Mouse (Mus musculus) layer of hippocampus, adult 18-20 months (tissue): ENCODE results near the gene Srpk2. TPM values are rescaled to one million over a fixed set of nuclear protein-coding genes. Genes with fewer than 3 reads are reported as not detected.
"Not testable (repeated sequence)": the region's sequence is repeated elsewhere in the genome, so short reads cannot be mapped to it uniquely, and the experiment has no call there.

Experiments used
- DNase-seq, 2 experiments: peaks; one replicate each; pipeline ENCODE4 v3.0.0; 2022; ENCODE audit warnings: low spot score in 2 of 2
- total RNA-seq, 2 experiments: library from RNA; stranded (reverse); gene quantifications; 2 replicates each; pipeline ENCODE4 v1.2.3; 2021

Srpk2 gene
- total RNA-seq, 2 experiments from 2014 or later, result 142 to 148 TPM

- DNase-seq, result no peak
These were observed 116.2 kb downstream of the Srpk2 start for GRCm38 (mm10) chr5:23568188-23568587.

GRCm38 (mm10) chr5:23566382-23566781 is 118.0 kb downstream of the Srpk2 start:
- DNase-seq, result no peak

- no peak for DNase-seq
These were observed 121.9 kb downstream of the Srpk2 start for GRCm38 (mm10) chr5:23562278-23563060.

- DNase-seq, result no peak
These were observed 123.2 kb downstream of the Srpk2 start for GRCm38 (mm10) chr5:23561227-23561626.

GRCm38 (mm10) chr5:23560171-23560570 is 124.2 kb downstream of the Srpk2 start:
- no peak for DNase-seq

GRCm38 (mm10) chr5:23556007-23556770 is 128.2 kb downstream of the Srpk2 start:
- DNase-seq, result no peak

GRCm38 (mm10) chr5:23553338-23553737 is 131.1 kb downstream of the Srpk2 start:
- DNase-seq, result not testable (repeated sequence)

- DNase-seq, result no peak
These were observed 132.7 kb downstream of the Srpk2 start for GRCm38 (mm10) chr5:23551687-23552086.

- no peak for DNase-seq
These were observed 148.7 kb downstream of the Srpk2 start for GRCm38 (mm10) chr5:23535692-23536091.

GRCm38 (mm10) chr5:23531541-23532096 is 152.8 kb downstream of the Srpk2 start:
- DNase-seq, result no peak

GRCm38 (mm10) chr5:23531100-23531499 is 153.3 kb downstream of the Srpk2 start:
- no peak for DNase-seq

- DNase-seq, result no peak
These were observed 159.8 kb downstream of the Srpk2 start for GRCm38 (mm10) chr5:23524621-23525020.

- no peak for DNase-seq
These were observed 160.5 kb downstream of the Srpk2 start for GRCm38 (mm10) chr5:23523936-23524335.

- DNase-seq, result no peak
These were observed 162.8 kb downstream of the Srpk2 start for GRCm38 (mm10) chr5:23521645-23522044.

- DNase-seq, result no peak
These were observed 164.7 kb downstream of the Srpk2 start for GRCm38 (mm10) chr5:23519679-23520078.

- DNase-seq, result no peak
These were observed 165.7 kb downstream of the Srpk2 start for GRCm38 (mm10) chr5:23518673-23519072.

GRCm38 (mm10) chr5:23517839-23518238 is 166.6 kb downstream of the Srpk2 start:
- peak; percentile 68 to 77 for DNase-seq

GRCm38 (mm10) chr5:23516962-23517361 is 167.5 kb downstream of the Srpk2 start:
- no peak for DNase-seq

GRCm38 (mm10) chr5:23515038-23515437 is 169.4 kb downstream of the Srpk2 start:
- no peak for DNase-seq

- DNase-seq, result no peak
These were observed 170.9 kb downstream of the Srpk2 start for GRCm38 (mm10) chr5:23513468-23513867.

- DNase-seq, result no peak
These were observed 171.9 kb downstream of the Srpk2 start for GRCm38 (mm10) chr5:23512556-23512955.

- no peak for DNase-seq
These were observed 173.0 kb downstream of the Srpk2 start for GRCm38 (mm10) chr5:23511456-23511855.
